Mouse (Mus musculus): ENCODE measurements around the gene Qprt.

The Qprt gene

GRCm38 (mm10) chr7:127121911-127122270, at the start of gene Qprt:
TSS of gene Qprt (minus strand) at chr7:127122226.
- ATAC-seq (ENCODE audit: insufficient number of reproducible peaks, low FRiP score, low TSS enrichment): no peak

GRCm38 (mm10) chr7:127166501-127166900, 44.5 kb upstream of the Qprt start:
- ATAC-seq (ENCODE audit: insufficient number of reproducible peaks, low FRiP score, low TSS enrichment): no peak

GRCm38 (mm10) chr7:127165607-127166493, 43.8 kb upstream of the Qprt start:
- no peak for ATAC-seq (ENCODE audit: insufficient number of reproducible peaks, low FRiP score, low TSS enrichment)

- ATAC-seq (ENCODE audit: insufficient number of reproducible peaks, low FRiP score, low TSS enrichment): no peak
Observed at GRCm38 (mm10) chr7:127164002-127164401, 42.0 kb upstream of the Qprt start.

- ATAC-seq (ENCODE audit: insufficient number of reproducible peaks, low FRiP score, low TSS enrichment): no peak
Observed at GRCm38 (mm10) chr7:127162546-127162945, 40.5 kb upstream of the Qprt start.

GRCm38 (mm10) chr7:127157548-127157947, 35.5 kb upstream of the Qprt start:
- ATAC-seq (ENCODE audit: insufficient number of reproducible peaks, low FRiP score, low TSS enrichment): no peak

GRCm38 (mm10) chr7:127153477-127153876, 31.5 kb upstream of the Qprt start:
- no peak for ATAC-seq (ENCODE audit: insufficient number of reproducible peaks, low FRiP score, low TSS enrichment)

GRCm38 (mm10) chr7:127152464-127152863, 30.4 kb upstream of the Qprt start:
- no peak for ATAC-seq (ENCODE audit: insufficient number of reproducible peaks, low FRiP score, low TSS enrichment)

- ATAC-seq (ENCODE audit: insufficient number of reproducible peaks, low FRiP score, low TSS enrichment): no peak
Observed at GRCm38 (mm10) chr7:127147901-127148300, 25.9 kb upstream of the Qprt start.

- no peak for ATAC-seq (ENCODE audit: insufficient number of reproducible peaks, low FRiP score, low TSS enrichment)
Observed at GRCm38 (mm10) chr7:127146267-127146603, 24.2 kb upstream of the Qprt start.

- no peak for ATAC-seq (ENCODE audit: insufficient number of reproducible peaks, low FRiP score, low TSS enrichment)
Observed at GRCm38 (mm10) chr7:127145387-127146266, 23.6 kb upstream of the Qprt start.

- no peak for ATAC-seq (ENCODE audit: insufficient number of reproducible peaks, low FRiP score, low TSS enrichment)
Observed at GRCm38 (mm10) chr7:127144412-127144811, 22.4 kb upstream of the Qprt start.

GRCm38 (mm10) chr7:127142666-127143065, 20.6 kb upstream of the Qprt start:
- ATAC-seq (ENCODE audit: insufficient number of reproducible peaks, low FRiP score, low TSS enrichment): no peak

- no peak for ATAC-seq (ENCODE audit: insufficient number of reproducible peaks, low FRiP score, low TSS enrichment)
Observed at GRCm38 (mm10) chr7:127142214-127142613, 20.2 kb upstream of the Qprt start.

GRCm38 (mm10) chr7:127140623-127141404, 18.8 kb upstream of the Qprt start:
- no peak for ATAC-seq (ENCODE audit: insufficient number of reproducible peaks, low FRiP score, low TSS enrichment)

GRCm38 (mm10) chr7:127139562-127139961, 17.5 kb upstream of the Qprt start:
- ATAC-seq (ENCODE audit: insufficient number of reproducible peaks, low FRiP score, low TSS enrichment): no peak

GRCm38 (mm10) chr7:127139100-127139499, 17.1 kb upstream of the Qprt start:
- no peak for ATAC-seq (ENCODE audit: insufficient number of reproducible peaks, low FRiP score, low TSS enrichment)

GRCm38 (mm10) chr7:127137262-127138017, 15.4 kb upstream of the Qprt start, which contains the start of gene Spn:
TSS of gene Spn (minus strand) at chr7:127137823.
- ATAC-seq (ENCODE audit: insufficient number of reproducible peaks, low FRiP score, low TSS enrichment): no peak

- no peak for ATAC-seq (ENCODE audit: insufficient number of reproducible peaks, low FRiP score, low TSS enrichment)
Observed at GRCm38 (mm10) chr7:127136181-127137071, 14.4 kb upstream of the Qprt start.
